Mouse (Mus musculus): ENCODE measurements around the gene Tmeff1. TPM values are rescaled to one million over a fixed set of nuclear protein-coding genes. Genes with fewer than 3 reads are reported as not detected.

Tmeff1 gene
- polyA plus RNA-seq, 1 experiment, result not detected

- Histone ChIP-seq H3K9me3 (peaks cover 13% of the 10 kb centered on the region), H3K4me1 (peaks cover 5% of the 10 kb centered on the region), H3K27me3 (replicated peaks) (peaks cover 42% of the 10 kb centered on the region), H3K36me3 (replicated peaks; ENCODE audit: low read length) (no peaks in the 10 kb centered on the region), H3K4me3 (replicated peaks) (peak overlapping the region; percentile 86)
- TF ChIP-seq GATA1 (IDR thresholded peaks at IDR 0.05; ENCODE audit: borderline replicate concordance, low read length) (no peak), FLI1 (IDR thresholded peaks at IDR 0.05; ENCODE audit: low read length) (no peak)
These were observed 496 bp downstream of the Tmeff1 start for GRCm38 (mm10) chr4:48585241-48586098.

GRCm38 (mm10) chr4:48586099-48586821 is 1.3 kb downstream of the Tmeff1 start:
- H3K9me3 ChIP-seq, result peaks cover 13% of the 10 kb centered on the region
- TF ChIP-seq FLI1 (IDR thresholded peaks at IDR 0.05; ENCODE audit: low read length) (no peak), GATA1 (IDR thresholded peaks at IDR 0.05; ENCODE audit: borderline replicate concordance, low read length) (no peak)
- peaks cover 5% of the 10 kb centered on the region for H3K4me1 ChIP-seq
- no peak overlapping the region for H3K4me3 ChIP-seq (replicated peaks)
- peaks cover 40% of the 10 kb centered on the region for H3K27me3 ChIP-seq (replicated peaks)
- H3K36me3 ChIP-seq (replicated peaks; ENCODE audit: low read length), result no peaks in the 10 kb centered on the region

- Histone ChIP-seq H3K4me3 (replicated peaks) (no peak overlapping the region), H3K36me3 (replicated peaks; ENCODE audit: low read length) (no peaks in the 10 kb centered on the region), H3K27me3 (replicated peaks) (peaks cover 39% of the 10 kb centered on the region), H3K4me1 (peaks cover 5% of the 10 kb centered on the region), H3K9me3 (peaks cover 16% of the 10 kb centered on the region)
- no peak for TF ChIP-seq GATA1 (IDR thresholded peaks at IDR 0.05; ENCODE audit: borderline replicate concordance, low read length)
- TF ChIP-seq FLI1 (IDR thresholded peaks at IDR 0.05; ENCODE audit: low read length), result no peak
These were observed 2.6 kb downstream of the Tmeff1 start for GRCm38 (mm10) chr4:48587526-48587925.

GRCm38 (mm10) chr4:48588576-48588975 is 3.6 kb downstream of the Tmeff1 start:
- Histone ChIP-seq H3K9me3 (peaks cover 16% of the 10 kb centered on the region), H3K27me3 (replicated peaks) (peaks cover 32% of the 10 kb centered on the region), H3K4me3 (replicated peaks) (no peak overlapping the region), H3K36me3 (replicated peaks; ENCODE audit: low read length) (no peaks in the 10 kb centered on the region), H3K4me1 (peaks cover 5% of the 10 kb centered on the region)
- TF ChIP-seq GATA1 (IDR thresholded peaks at IDR 0.05; ENCODE audit: borderline replicate concordance, low read length), result no peak

- Histone ChIP-seq H3K27me3 (replicated peaks) (peaks cover 11% of the 10 kb centered on the region), H3K4me3 (replicated peaks) (no peak overlapping the region), H3K36me3 (replicated peaks; ENCODE audit: low read length) (no peaks in the 10 kb centered on the region), H3K4me1 (no peaks in the 10 kb centered on the region; the same call in 1 of the 2 replicates), H3K9me3 (peaks cover 16% of the 10 kb centered on the region)
- TF ChIP-seq FLI1 (IDR thresholded peaks at IDR 0.05; ENCODE audit: low read length) (no peak), GATA1 (IDR thresholded peaks at IDR 0.05; ENCODE audit: borderline replicate concordance, low read length) (no peak)
These were observed 5.9 kb downstream of the Tmeff1 start for GRCm38 (mm10) chr4:48590862-48591261.

- H3K4me1 ChIP-seq, result no peaks in the 10 kb centered on the region
- H3K36me3 ChIP-seq (replicated peaks; ENCODE audit: low read length), result no peaks in the 10 kb centered on the region
- peaks cover 12% of the 10 kb centered on the region for H3K9me3 ChIP-seq
- no peak overlapping the region for H3K4me3 ChIP-seq (replicated peaks)
- TF ChIP-seq GATA1 (IDR thresholded peaks at IDR 0.05; ENCODE audit: borderline replicate concordance, low read length) (no peak), FLI1 (IDR thresholded peaks at IDR 0.05; ENCODE audit: low read length) (no peak)
- peaks cover 6% of the 10 kb centered on the region for H3K27me3 ChIP-seq (replicated peaks)
These were observed 6.4 kb downstream of the Tmeff1 start for GRCm38 (mm10) chr4:48591390-48591789.

GRCm38 (mm10) chr4:48592328-48592727 is 7.4 kb downstream of the Tmeff1 start:
- Histone ChIP-seq H3K4me3 (replicated peaks) (no peak overlapping the region), H3K27me3 (replicated peaks) (no peaks in the 10 kb centered on the region), H3K36me3 (replicated peaks; ENCODE audit: low read length) (no peaks in the 10 kb centered on the region), H3K9me3 (peaks cover 9% of the 10 kb centered on the region), H3K4me1 (no peaks in the 10 kb centered on the region)
- TF ChIP-seq FLI1 (IDR thresholded peaks at IDR 0.05; ENCODE audit: low read length), result no peak
- no peak for TF ChIP-seq GATA1 (IDR thresholded peaks at IDR 0.05; ENCODE audit: borderline replicate concordance, low read length)

- H3K36me3 ChIP-seq (replicated peaks; ENCODE audit: low read length), result no peaks in the 10 kb centered on the region
- H3K4me3 ChIP-seq (replicated peaks), result no peak overlapping the region
- H3K9me3 ChIP-seq, result peaks cover 5% of the 10 kb centered on the region; the same call in 1 of the 2 replicates
- H3K27me3 ChIP-seq (replicated peaks), result no peaks in the 10 kb centered on the region
- TF ChIP-seq FLI1 (IDR thresholded peaks at IDR 0.05; ENCODE audit: low read length), result no peak
- no peak for TF ChIP-seq GATA1 (IDR thresholded peaks at IDR 0.05; ENCODE audit: borderline replicate concordance, low read length)
- no peaks in the 10 kb centered on the region for H3K4me1 ChIP-seq
These were observed 7.9 kb downstream of the Tmeff1 start for GRCm38 (mm10) chr4:48592844-48593243.

GRCm38 (mm10) chr4:48596111-48596510 is 11.1 kb downstream of the Tmeff1 start:
- TF ChIP-seq FLI1 (IDR thresholded peaks at IDR 0.05; ENCODE audit: low read length) (no peak), GATA1 (IDR thresholded peaks at IDR 0.05; ENCODE audit: borderline replicate concordance, low read length) (no peak)
- Histone ChIP-seq H3K9me3 (peaks cover 6% of the 10 kb centered on the region; the same call in 1 of the 2 replicates), H3K4me1 (no peaks in the 10 kb centered on the region), H3K36me3 (replicated peaks; ENCODE audit: low read length) (no peaks in the 10 kb centered on the region), H3K27me3 (replicated peaks) (no peaks in the 10 kb centered on the region), H3K4me3 (replicated peaks) (no peak overlapping the region)

GRCm38 (mm10) chr4:48605650-48606049 is 20.7 kb downstream of the Tmeff1 start:
- no peak for TF ChIP-seq GATA1 (IDR thresholded peaks at IDR 0.05; ENCODE audit: borderline replicate concordance, low read length)
- TF ChIP-seq FLI1 (IDR thresholded peaks at IDR 0.05; ENCODE audit: low read length), result no peak
- Histone ChIP-seq H3K4me1 (no peaks in the 10 kb centered on the region), H3K27me3 (replicated peaks) (no peaks in the 10 kb centered on the region), H3K36me3 (replicated peaks; ENCODE audit: low read length) (no peaks in the 10 kb centered on the region), H3K9me3 (0 out of 2 replicates have a peak, but pooled peaks cover 3% of the 10 kb centered on the region), H3K4me3 (replicated peaks) (no peak overlapping the region)
